Mouse (Mus musculus) brown adipose tissue, adult 24 weeks (tissue): ENCODE measurements around the gene Dtx2. TPM values are rescaled to one million over a fixed set of nuclear protein-coding genes. Genes with fewer than 3 reads are reported as not detected.

ENCODE experiments used
- polyA plus RNA-seq: library from polyadenylated mRNA; stranded (reverse); fragments of >200 nt; gene quantifications from 2 replicates; pipeline ENCODE4 v1.2.4, GENCODE M21; 2012; ENCODE audit not compliant: missing spikeins, insufficient read depth, insufficient read length

The Dtx2 gene
- polyA plus RNA-seq, 1 experiment, result 18.3 TPM

Other genes with a start within 250 kb of the Dtx2 start
- gene Styxl1, start 216.4 kb upstream of the Dtx2 start, polyA plus RNA-seq, result not detected in 2 replicates
- 1,985 and 2,008 TPM in 2 replicates for gene Mdh2, start 216.3 kb upstream of the Dtx2 start, polyA plus RNA-seq
- not detected in 2 replicates for gene Srrm3, start 187.9 kb upstream of the Dtx2 start, polyA plus RNA-seq
- 233 and 423 TPM in 2 replicates for gene Hspb1, start 106.9 kb upstream of the Dtx2 start, polyA plus RNA-seq
- 499 and 545 TPM in 2 replicates for gene Ywhag, start 60.2 kb upstream of the Dtx2 start, polyA plus RNA-seq
- 2.9 and 6.7 TPM in 2 replicates for gene Ssc4d, start 20.3 kb upstream of the Dtx2 start, polyA plus RNA-seq
- not detected in 2 replicates for gene Zp3, start 14.7 kb upstream of the Dtx2 start, polyA plus RNA-seq
- not detected in 2 replicates for gene Upk3b, start 43.7 kb downstream of the Dtx2 start, polyA plus RNA-seq
- not detected in 2 replicates for gene Upk3bl, start 59.7 kb downstream of the Dtx2 start, polyA plus RNA-seq
- 4.6 and 5.0 TPM in 2 replicates for gene Rasa4, start 89.1 kb downstream of the Dtx2 start, polyA plus RNA-seq
- gene Polr2j, start 121.8 kb downstream of the Dtx2 start, polyA plus RNA-seq, result 85.8 and 91.5 TPM in 2 replicates
- 1.9 and 4.2 TPM in 2 replicates for gene Lrwd1, start 141.3 kb downstream of the Dtx2 start, polyA plus RNA-seq
- gene Alkbh4, start 141.3 kb downstream of the Dtx2 start, polyA plus RNA-seq, result 3.8 and 4.3 TPM in 2 replicates
- gene Orai2, start 175.9 kb downstream of the Dtx2 start, polyA plus RNA-seq, result 0.52 and 1.7 TPM in 2 replicates
- gene Prkrip1, start 204.2 kb downstream of the Dtx2 start, polyA plus RNA-seq, result 38.5 and 40.6 TPM in 2 replicates